Mouse (Mus musculus): ENCODE measurements around the gene Tmem178b.

DNA sequence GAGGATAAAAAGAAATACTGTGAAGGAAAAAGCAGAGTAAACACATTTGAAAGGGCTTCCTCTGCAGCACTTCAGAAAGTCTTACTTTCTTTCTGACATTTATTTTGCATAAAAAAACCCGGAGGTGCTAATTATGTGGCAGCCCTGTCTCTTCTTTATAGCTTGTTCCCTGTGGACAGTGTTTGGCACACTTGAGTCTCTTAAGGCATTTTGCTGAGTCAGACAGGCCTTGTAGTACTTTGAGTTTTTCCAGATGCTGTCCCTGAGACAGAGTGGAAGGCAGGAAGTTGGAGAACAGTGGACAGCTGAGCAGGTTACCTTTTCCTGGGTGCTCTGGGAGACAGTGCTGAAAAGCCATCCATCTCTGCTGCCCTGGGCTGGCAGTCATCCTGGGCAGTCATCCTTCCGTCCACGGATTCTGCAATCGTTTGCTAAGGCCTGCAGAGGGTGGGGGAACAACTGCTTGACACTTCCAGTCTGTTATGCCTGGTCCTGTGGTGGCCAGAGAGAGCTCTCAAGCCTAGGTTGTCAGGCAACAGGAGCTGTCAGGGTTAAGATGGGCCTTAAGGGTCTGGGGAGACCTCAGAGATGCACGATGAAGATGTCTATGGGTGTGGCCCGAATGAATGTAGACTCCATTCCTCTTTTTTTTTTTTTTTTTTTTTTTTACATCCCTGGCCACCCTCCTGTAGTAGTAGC is 46.1 kb downstream of the Tmem178b start:
- no peak for TF ChIP-seq POLR2A (IDR thresholded peaks at IDR 0.05; ENCODE audit: insufficient read depth, low read depth, low read length)
- no peak for TF ChIP-seq CTCF (IDR thresholded peaks at IDR 0.05)
- no peak for TF ChIP-seq EP300 (IDR thresholded peaks at IDR 0.05; ENCODE audit: insufficient read depth, low read depth, low read length)

Measured in heart, adult 2 months (tissue).